In genomic region chr10:76344711-76345539, GRCm38 (mm10) we compare ENCODE assay signal across 8 mouse cellular contexts. TPM values are rescaled to one million over a fixed set of nuclear protein-coding genes. Genes with fewer than 3 reads are reported as not detected.
DNase-seq lines count a peak whose midpoint lies in the region; ATAC-seq and TF ChIP-seq lines count a peak whose summit lies in the region.

Gene Dip2a, minus strand, starts transcription at chr10:76345291.

- peak within 1 kb of the TSS; percentile 87 for H3K27ac ChIP-seq in embryonic facial prominence, embryonic 13.5 days
- H3K27ac ChIP-seq in heart, adult 2 months: peak within 1 kb of the TSS; percentile 89
- peak within 1 kb of the TSS; percentile 86 for H3K27ac ChIP-seq in limb, embryonic 13.5 days
- peak within 1 kb of the TSS; percentile 91 for H3K27ac ChIP-seq in midbrain, embryonic 16.5 days (ENCODE audit: low read length)

- peaks cover 8% of the 10 kb centered on the region for H3K36me3 ChIP-seq in embryonic facial prominence, embryonic 13.5 days
- no peaks in the 10 kb centered on the region for H3K36me3 ChIP-seq in heart, adult 2 months (ENCODE audit: control insufficient read depth, insufficient read depth, low read length)
- peaks cover 12% of the 10 kb centered on the region for H3K36me3 ChIP-seq in limb, embryonic 13.5 days
- no peaks in the 10 kb centered on the region for H3K36me3 ChIP-seq in midbrain, embryonic 16.5 days (ENCODE audit: control insufficient read depth, insufficient read depth, low read length)

- peak; percentile 87 for ATAC-seq in embryonic facial prominence, embryonic 13.5 days (ENCODE audit: insufficient number of reproducible peaks, insufficient read depth, low FRiP score, low TSS enrichment, low read depth)
- ATAC-seq in limb, embryonic 13.5 days (ENCODE audit: low FRiP score, low read depth): peak; percentile 94
- peak; percentile 94 for ATAC-seq in midbrain, embryonic 16.5 days

- H3K79me2 ChIP-seq in heart, adult 2 months (replicated peaks; ENCODE audit: control insufficient read depth, insufficient read depth, low read length): peaks cover 4% of the 10 kb centered on the region

- peak; percentile 87 for DNase-seq in 3134 (ENCODE audit: extremely low read depth, insufficient read length, low spot score)
- peak; percentile 97 to 99 for DNase-seq in adrenal gland, postnatal 36 days
- peak; percentile 98 to 99 for DNase-seq in heart, adult 2 months
- DNase-seq in kidney, adult 8-10 months: peak; percentile 94 to 97
- DNase-seq in spleen, postnatal 10 days (ENCODE audit: low spot score in 2 of 2): peak; percentile 93 to 96

- TF ChIP-seq EP300 in heart, adult 2 months (IDR thresholded peaks at IDR 0.05; ENCODE audit: insufficient read depth, low read depth, low read length): no peak

- H3K9me3 ChIP-seq in embryonic facial prominence, embryonic 13.5 days: no peaks in the 10 kb centered on the region
- no peaks in the 10 kb centered on the region for H3K9me3 ChIP-seq in limb, embryonic 13.5 days
- no peaks in the 10 kb centered on the region for H3K9me3 ChIP-seq in midbrain, embryonic 16.5 days (replicated peaks; ENCODE audit: control insufficient read depth, low read length, poor library complexity, severe bottlenecking)

- H3K4me2 ChIP-seq in embryonic facial prominence, embryonic 13.5 days: peak within 1 kb of the TSS; percentile 77
- H3K4me2 ChIP-seq in limb, embryonic 13.5 days (replicated peaks): peak within 1 kb of the TSS; percentile 80
- H3K4me2 ChIP-seq in midbrain, embryonic 16.5 days (ENCODE audit: low read length): peak within 1 kb of the TSS; percentile 94

- H3K4me3 ChIP-seq in embryonic facial prominence, embryonic 13.5 days: peak within 1 kb of the TSS; percentile 82
- peak within 1 kb of the TSS; percentile 74 for H3K4me3 ChIP-seq in heart, adult 2 months
- H3K4me3 ChIP-seq in limb, embryonic 13.5 days: peak within 1 kb of the TSS; percentile 76
- H3K4me3 ChIP-seq in midbrain, embryonic 16.5 days (ENCODE audit: low read depth, low read length): peak within 1 kb of the TSS; percentile 86

- H3K27me3 ChIP-seq in embryonic facial prominence, embryonic 13.5 days: no peaks in the 10 kb centered on the region
- no peaks in the 10 kb centered on the region for H3K27me3 ChIP-seq in heart, adult 2 months (ENCODE audit: control insufficient read depth, insufficient read depth, low read length)
- H3K27me3 ChIP-seq in limb, embryonic 13.5 days: no peaks in the 10 kb centered on the region
- H3K27me3 ChIP-seq in midbrain, embryonic 16.5 days (ENCODE audit: control insufficient read depth, insufficient read depth, low read depth, low read length): no peaks in the 10 kb centered on the region

- H3K9ac ChIP-seq in embryonic facial prominence, embryonic 13.5 days: peak within 1 kb of the TSS; percentile 92
- H3K9ac ChIP-seq in heart, adult 2 months (ENCODE audit: low read depth, low read length): peak within 1 kb of the TSS; percentile 97
- peak within 1 kb of the TSS; percentile 87 for H3K9ac ChIP-seq in limb, embryonic 13.5 days
- peak within 1 kb of the TSS; percentile 97 for H3K9ac ChIP-seq in midbrain, embryonic 16.5 days (ENCODE audit: low read depth, low read length)

- intact Hi-C loops in heart, adult 2 months (cut with DNase I): no loop called here

- peak; percentile 62; the same call in 1 of the 2 replicates for TF ChIP-seq POLR2A in heart, adult 2 months (IDR thresholded peaks at IDR 0.05; ENCODE audit: insufficient read depth, low read depth, low read length)

- H3K4me1 ChIP-seq in embryonic facial prominence, embryonic 13.5 days: peaks cover 27% of the 10 kb centered on the region
- H3K4me1 ChIP-seq in heart, adult 2 months (ENCODE audit: control insufficient read depth, insufficient read depth, low read length): peaks cover 3% of the 10 kb centered on the region
- peaks cover 26% of the 10 kb centered on the region for H3K4me1 ChIP-seq in limb, embryonic 13.5 days
- H3K4me1 ChIP-seq in midbrain, embryonic 16.5 days (ENCODE audit: control insufficient read depth, insufficient read depth, low read length): peaks cover 24% of the 10 kb centered on the region

- no peak for TF ChIP-seq CTCF in heart, adult 2 months (IDR thresholded peaks at IDR 0.05)

- under 1% methylated on average over 92 of the region's 94 CpGs for WGBS in embryonic facial prominence, embryonic 13.5 days
- under 1% methylated on average over 91 of the region's 94 CpGs for WGBS in heart, adult 2 months
- WGBS in limb, embryonic 13.5 days: under 1% methylated on average over 92 of the region's 94 CpGs
- WGBS in midbrain, embryonic 16.5 days: under 1% methylated on average over 75 of the region's 94 CpGs

RNA-seq across cellular contexts. Expression of gene Dip2a, which starts in this region (rescaled TPM):
- 10 to 100 TPM; 21.5 to 26.9 TPM for total RNA-seq in adrenal gland, postnatal 36 days (2021)
- 12.5 TPM in 2 replicates for polyA plus RNA-seq in embryonic facial prominence, embryonic 13.5 days (2015; fragmentation: Nextera tagmentation; extraction: Ambion mirVana)
- total RNA-seq in heart, adult 2 months (2021): 1 to 10 TPM; 8.4 to 9.2 TPM
- 7.5 and 9.9 TPM in 2 replicates for polyA plus RNA-seq in heart, adult 2 months (2012; rRNA removed)
- 11.9 and 14.4 TPM in 2 replicates for polyA plus RNA-seq in limb, embryonic 13.5 days (2015; fragmentation: Nextera tagmentation; extraction: Ambion mirVana)
- polyA plus RNA-seq in midbrain, embryonic 16.5 days (2015; fragmentation: Nextera tagmentation; extraction: Ambion mirVana): 19.2 and 19.8 TPM in 2 replicates

Comparison
In these comparisons a context has a peak if more than half of its experiments do, and no peak if none do; other contexts are left out.
1. Peak in every context shown above with its lines: DNase-seq, ATAC-seq, H3K4me3 ChIP-seq and H3K27ac ChIP-seq.